Mouse (Mus musculus): ENCODE results near the gene Ss18l1.

- TF ChIP-seq POLR2A (IDR thresholded peaks at IDR 0.05; ENCODE audit: extremely low read depth, insufficient read depth, low read length) (no peak), CTCF (IDR thresholded peaks at IDR 0.05; ENCODE audit: extremely low read depth, insufficient read depth, low read length) (no peak)
Measured at GRCm38 (mm10) chr2:180001635-180002034, 40.7 kb upstream of the Ss18l1 start.
